ENCODE assay signal across 12 mouse cellular contexts in the genomic region with DNA sequence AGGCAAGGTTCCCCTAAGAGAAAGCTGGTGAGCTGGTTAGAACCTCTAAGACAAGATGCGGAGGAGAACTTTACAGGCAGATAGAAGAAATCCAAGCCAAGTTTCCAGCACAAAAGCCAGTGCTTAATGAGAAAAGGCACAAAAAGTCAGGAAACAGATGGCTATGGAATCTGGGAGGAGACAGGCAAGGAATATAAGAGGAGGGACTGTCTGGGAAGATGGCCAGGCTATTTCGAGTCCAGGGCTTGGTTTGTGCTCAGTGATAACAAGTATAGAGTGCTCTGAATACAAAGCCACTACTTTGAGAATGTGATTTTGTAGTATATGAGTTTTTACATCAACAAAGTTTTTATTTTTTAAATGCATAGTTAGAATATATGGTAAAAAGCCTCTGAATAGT. TPM values are rescaled to one million over a fixed set of nuclear protein-coding genes. Genes with fewer than 3 reads are reported as not detected.
A peak's percentile ranks its signal among the peaks of the same experiment; 100 is the strongest.
DNase-seq lines count a peak whose midpoint lies in the region; ATAC-seq and TF ChIP-seq lines count a peak whose summit lies in the region.
"Had no signal": no experiment of that assay in that cellular context is flagged by ENCODE, and none has a peak within 500 bp of the region (broad histone marks: within the 10 kb centered on the region; RNA-seq: fewer than 3 reads in every experiment).

No protein-coding gene starts in this region.

- ATAC-seq in embryonic facial prominence, embryonic 14.5 days (ENCODE audit: low read depth): 0 out of 2 replicates have a peak, but pooled peaks have one; percentile 50
- peak; percentile 57; the same call in 1 of the 2 replicates for ATAC-seq in limb, embryonic 14.5 days (ENCODE audit: low FRiP score, low read depth)
- ATAC-seq in stomach, embryonic 15.5 days (ENCODE audit: insufficient read depth, low FRiP score, low read depth): no peak; the same call in 1 of the 2 replicates
- no peak for ATAC-seq in liver, embryonic 12.5 days

- TF ChIP-seq POLR2A in limb, embryonic 14.5 days (IDR thresholded peaks at IDR 0.05; ENCODE audit: borderline replicate concordance, extremely low read depth, insufficient read depth, insufficient read length): no peak

- no peaks in the 10 kb centered on the region for H3K27me3 ChIP-seq in embryonic facial prominence, embryonic 14.5 days (replicated peaks; ENCODE audit: control insufficient read depth, insufficient read depth, low read length)
- H3K27me3 ChIP-seq in embryonic facial prominence, embryonic 10.5 days (replicated peaks; ENCODE audit: low read depth, poor library complexity, severe bottlenecking): no peaks in the 10 kb centered on the region
- no peaks in the 10 kb centered on the region for H3K27me3 ChIP-seq in limb, embryonic 14.5 days (ENCODE audit: control insufficient read depth, insufficient read depth, low read length)
- H3K27me3 ChIP-seq in limb, embryonic 10.5 days (ENCODE audit: low read depth, poor library complexity, severe bottlenecking): no peaks in the 10 kb centered on the region
- H3K27me3 ChIP-seq in stomach, embryonic 15.5 days (replicated peaks): no peaks in the 10 kb centered on the region
- H3K27me3 ChIP-seq in liver, embryonic 12.5 days (replicated peaks): no peaks in the 10 kb centered on the region
- H3K27me3 ChIP-seq: forebrain, embryonic 12.5 days; liver, embryonic 15.5 days had no signal

- no peaks in the 10 kb centered on the region for H3K9me3 ChIP-seq in embryonic facial prominence, embryonic 14.5 days (ENCODE audit: control insufficient read depth, low read length)
- H3K9me3 ChIP-seq in embryonic facial prominence, embryonic 10.5 days: 0 out of 2 replicates have a peak, but pooled peaks cover 2% of the 10 kb centered on the region
- no peaks in the 10 kb centered on the region for H3K9me3 ChIP-seq in limb, embryonic 14.5 days (ENCODE audit: control insufficient read depth, low read length)
- H3K9me3 ChIP-seq in limb, embryonic 10.5 days (replicated peaks): no peaks in the 10 kb centered on the region
- H3K9me3 ChIP-seq in stomach, embryonic 15.5 days: no peaks in the 10 kb centered on the region
- H3K9me3 ChIP-seq in liver, embryonic 12.5 days (replicated peaks): no peaks in the 10 kb centered on the region
- H3K9me3 ChIP-seq: forebrain, embryonic 12.5 days; liver, embryonic 15.5 days had no signal

- H3K36me3 ChIP-seq in embryonic facial prominence, embryonic 14.5 days (ENCODE audit: control insufficient read depth, insufficient read depth, low read length): no peaks in the 10 kb centered on the region
- H3K36me3 ChIP-seq in embryonic facial prominence, embryonic 10.5 days (replicated peaks): no peaks in the 10 kb centered on the region
- H3K36me3 ChIP-seq in limb, embryonic 14.5 days (ENCODE audit: control insufficient read depth, insufficient read depth, low read length): no peaks in the 10 kb centered on the region
- H3K36me3 ChIP-seq in limb, embryonic 10.5 days: no peaks in the 10 kb centered on the region
- no peaks in the 10 kb centered on the region for H3K36me3 ChIP-seq in stomach, embryonic 15.5 days
- H3K36me3 ChIP-seq in liver, embryonic 12.5 days: no peaks in the 10 kb centered on the region
- H3K36me3 ChIP-seq: forebrain, embryonic 12.5 days; liver, embryonic 15.5 days had no signal

- H3K9ac ChIP-seq in embryonic facial prominence, embryonic 14.5 days (ENCODE audit: low read depth, low read length): no peak overlapping the region
- no peak overlapping the region for H3K9ac ChIP-seq in limb, embryonic 14.5 days (ENCODE audit: low read depth, low read length, severe bottlenecking)
- H3K9ac ChIP-seq in stomach, embryonic 15.5 days: no peak overlapping the region
- H3K9ac ChIP-seq in liver, embryonic 12.5 days: no peak overlapping the region
- H3K9ac ChIP-seq: forebrain, embryonic 12.5 days; liver, embryonic 15.5 days had no signal

- H3K27ac ChIP-seq in embryonic facial prominence, embryonic 14.5 days (replicated peaks; ENCODE audit: low read depth, low read length): 0 out of 2 replicates have a peak overlapping the region, but pooled peaks have one; percentile 8
- H3K27ac ChIP-seq in embryonic facial prominence, embryonic 10.5 days (replicated peaks): no peak overlapping the region
- no peak overlapping the region for H3K27ac ChIP-seq in limb, embryonic 14.5 days (replicated peaks; ENCODE audit: low read depth, low read length)
- no peak overlapping the region for H3K27ac ChIP-seq in limb, embryonic 10.5 days
- H3K27ac ChIP-seq in stomach, embryonic 15.5 days: 0 out of 2 replicates have a peak overlapping the region, but pooled peaks have one; percentile 4
- H3K27ac ChIP-seq in liver, embryonic 12.5 days: no peak overlapping the region
- H3K27ac ChIP-seq: forebrain, embryonic 12.5 days; liver, embryonic 15.5 days had no signal

- peak; percentile 87 for DNase-seq in embryonic facial prominence, embryonic 14.5 days (ENCODE audit: low spot score)
- no peak for DNase-seq in embryonic facial prominence, embryonic 10.5 days (ENCODE audit: low spot score)
- peak; percentile 67 for DNase-seq in limb, embryonic 14.5 days (ENCODE audit: low spot score)
- DNase-seq in limb, embryonic 10.5 days (ENCODE audit: low spot score): no peak
- DNase-seq in heart, postnatal 14 days: peak; percentile 56 to 65
- no peak for DNase-seq in spleen, postnatal 14 days (ENCODE audit: low spot score in 2 of 2)
- DNase-seq: cerebellum, adult 2 months; thymus, postnatal 14 days had no signal

- no peak overlapping the region for H3K4me3 ChIP-seq in embryonic facial prominence, embryonic 14.5 days (ENCODE audit: low read depth, low read length)
- H3K4me3 ChIP-seq in embryonic facial prominence, embryonic 10.5 days: no peak overlapping the region
- no peak overlapping the region for H3K4me3 ChIP-seq in limb, embryonic 14.5 days (replicated peaks; ENCODE audit: low read length)
- H3K4me3 ChIP-seq in limb, embryonic 10.5 days: no peak overlapping the region
- H3K4me3 ChIP-seq in stomach, embryonic 15.5 days (replicated peaks): no peak overlapping the region
- no peak overlapping the region for H3K4me3 ChIP-seq in liver, embryonic 12.5 days
- H3K4me3 ChIP-seq: forebrain, embryonic 12.5 days; liver, embryonic 15.5 days had no signal

- WGBS in embryonic facial prominence, embryonic 14.5 days: 54% methylated on average over 2 of the region's 2 CpGs
- 85% methylated on average over 2 of the region's 2 CpGs for WGBS in embryonic facial prominence, embryonic 10.5 days
- 60% methylated on average over 2 of the region's 2 CpGs for WGBS in limb, embryonic 14.5 days
- WGBS in limb, embryonic 10.5 days: 90% methylated on average over 2 of the region's 2 CpGs
- WGBS in stomach, embryonic 15.5 days: 57% methylated on average over 2 of the region's 2 CpGs
- WGBS in liver, embryonic 12.5 days (ENCODE audit: insufficient replicate concordance): 67% methylated on average over 2 of the region's 2 CpGs

- no peak overlapping the region for H3K4me2 ChIP-seq in embryonic facial prominence, embryonic 14.5 days (ENCODE audit: low read depth, low read length)
- H3K4me2 ChIP-seq in limb, embryonic 14.5 days (replicated peaks; ENCODE audit: low read depth, low read length, severe bottlenecking): no peak overlapping the region
- H3K4me2 ChIP-seq in stomach, embryonic 15.5 days: no peak overlapping the region
- no peak overlapping the region for H3K4me2 ChIP-seq in liver, embryonic 12.5 days
- H3K4me2 ChIP-seq: forebrain, embryonic 12.5 days; liver, embryonic 15.5 days had no signal

- H3K4me1 ChIP-seq in embryonic facial prominence, embryonic 14.5 days (ENCODE audit: control insufficient read depth, insufficient read depth, low read length): no peaks in the 10 kb centered on the region
- H3K4me1 ChIP-seq in embryonic facial prominence, embryonic 10.5 days: no peaks in the 10 kb centered on the region
- H3K4me1 ChIP-seq in limb, embryonic 14.5 days (ENCODE audit: control insufficient read depth, insufficient read depth, low read length): no peaks in the 10 kb centered on the region
- H3K4me1 ChIP-seq in limb, embryonic 10.5 days: no peaks in the 10 kb centered on the region
- no peaks in the 10 kb centered on the region for H3K4me1 ChIP-seq in stomach, embryonic 15.5 days
- no peaks in the 10 kb centered on the region for H3K4me1 ChIP-seq in liver, embryonic 12.5 days
- H3K4me1 ChIP-seq: forebrain, embryonic 12.5 days; liver, embryonic 15.5 days had no signal

- intact Hi-C loops in heart, postnatal 14 days (cut with DNase I): loop anchor here (5.0 kb wide), 1 partner anchor 45 kb away; a partner anchor contains a TSS

RNA-seq across cellular contexts. Expression of a gene that starts 45.1 kb away (rescaled TPM):
- polyA plus RNA-seq in embryonic facial prominence, embryonic 14.5 days (2014; fragmentation: Nextera tagmentation; extraction: Ambion mirVana): 6.7 and 7.2 TPM in 2 replicates
- 0.79 and 0.98 TPM in 2 replicates for polyA plus RNA-seq in embryonic facial prominence, embryonic 10.5 days (2016; fragmentation: Nextera tagmentation; extraction: Ambion mirVana)
- polyA plus RNA-seq in limb, embryonic 14.5 days (2012; rRNA removed): 3.5 and 3.8 TPM in 2 replicates
- polyA plus RNA-seq in limb, embryonic 14.5 days (2014; fragmentation: Nextera tagmentation; extraction: Ambion mirVana): 2.1 and 3.1 TPM in 2 replicates
- polyA plus RNA-seq in limb, embryonic 10.5 days (2016; fragmentation: Nextera tagmentation; extraction: Ambion mirVana): 0.28 and 0.31 TPM in 2 replicates
- total RNA-seq in heart, postnatal 14 days (2021): 10 to 100 TPM; 10.4 to 12.2 TPM
- 11.5 and 11.7 TPM in 2 replicates for polyA plus RNA-seq in stomach, embryonic 15.5 days (2015; fragmentation: Nextera tagmentation; extraction: Ambion mirVana)
- polyA plus RNA-seq in liver, embryonic 12.5 days (2016; fragmentation: Nextera tagmentation; extraction: Ambion mirVana): 0.36 and 0.41 TPM in 2 replicates

Comparison
In these comparisons a context has a peak if more than half of its experiments do, and no peak if none do; other contexts are left out.
1. DNase-seq: peak in embryonic facial prominence, embryonic 14.5 days (single experiment), limb, embryonic 14.5 days (single experiment) and heart, postnatal 14 days (2 of 2); none in embryonic facial prominence, embryonic 10.5 days (single experiment), limb, embryonic 10.5 days (single experiment) and spleen, postnatal 14 days (0 of 2).
2. H3K27ac ChIP-seq: peak in embryonic facial prominence, embryonic 14.5 days (single experiment) and stomach, embryonic 15.5 days (single experiment); none in embryonic facial prominence, embryonic 10.5 days (single experiment), limb, embryonic 14.5 days (single experiment), limb, embryonic 10.5 days (single experiment) and liver, embryonic 12.5 days (single experiment).
3. ATAC-seq: peak in embryonic facial prominence, embryonic 14.5 days (single experiment) and limb, embryonic 14.5 days (single experiment); none in stomach, embryonic 15.5 days (single experiment) and liver, embryonic 12.5 days (single experiment).